Mouse (Mus musculus): ENCODE measurements around the gene Vdac2.

Vdac2 gene

DNA sequence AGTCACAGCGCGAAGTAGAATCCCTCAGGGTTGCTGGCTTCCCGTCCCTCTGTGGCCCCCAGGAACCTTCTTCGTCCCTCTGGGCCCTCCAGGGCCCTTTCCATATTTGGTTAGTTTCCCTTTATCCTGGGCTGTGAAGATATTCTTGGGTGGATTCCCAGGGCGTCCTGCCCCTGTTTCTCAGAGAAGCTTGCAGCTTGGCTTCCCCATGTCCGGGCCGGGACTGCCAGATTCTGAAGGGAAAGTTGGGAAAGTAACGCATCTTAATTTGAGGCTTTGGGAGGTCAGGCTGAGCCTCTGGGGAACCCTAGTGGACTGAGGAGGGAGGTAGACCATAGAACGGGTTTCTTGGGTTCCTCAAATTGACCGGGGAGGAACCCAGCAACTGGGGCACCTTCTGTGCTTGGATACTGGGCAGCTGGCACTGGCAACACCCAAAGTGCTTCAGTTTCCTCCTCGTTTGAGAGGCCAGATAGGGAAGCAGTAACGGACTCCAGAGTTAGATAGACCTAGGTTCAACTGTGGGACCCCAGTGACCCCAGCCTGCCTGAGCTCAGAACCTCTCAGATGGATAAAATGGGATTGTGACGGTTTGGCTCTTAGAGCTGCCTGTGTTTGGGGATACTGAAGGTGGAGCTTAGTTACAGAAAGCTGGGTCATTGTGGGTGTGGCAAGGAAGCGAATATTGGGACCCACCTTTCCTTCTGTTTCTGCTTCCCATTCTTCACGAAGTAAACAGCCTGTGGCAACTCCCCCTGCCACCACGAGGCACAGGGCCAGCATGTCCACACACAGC lies 27.2 kb downstream of the Vdac2 start:
- peak in 1 of 2 experiments; percentile 26 for DNase-seq (ENCODE audit: low spot score in 2 of 2)

DNA sequence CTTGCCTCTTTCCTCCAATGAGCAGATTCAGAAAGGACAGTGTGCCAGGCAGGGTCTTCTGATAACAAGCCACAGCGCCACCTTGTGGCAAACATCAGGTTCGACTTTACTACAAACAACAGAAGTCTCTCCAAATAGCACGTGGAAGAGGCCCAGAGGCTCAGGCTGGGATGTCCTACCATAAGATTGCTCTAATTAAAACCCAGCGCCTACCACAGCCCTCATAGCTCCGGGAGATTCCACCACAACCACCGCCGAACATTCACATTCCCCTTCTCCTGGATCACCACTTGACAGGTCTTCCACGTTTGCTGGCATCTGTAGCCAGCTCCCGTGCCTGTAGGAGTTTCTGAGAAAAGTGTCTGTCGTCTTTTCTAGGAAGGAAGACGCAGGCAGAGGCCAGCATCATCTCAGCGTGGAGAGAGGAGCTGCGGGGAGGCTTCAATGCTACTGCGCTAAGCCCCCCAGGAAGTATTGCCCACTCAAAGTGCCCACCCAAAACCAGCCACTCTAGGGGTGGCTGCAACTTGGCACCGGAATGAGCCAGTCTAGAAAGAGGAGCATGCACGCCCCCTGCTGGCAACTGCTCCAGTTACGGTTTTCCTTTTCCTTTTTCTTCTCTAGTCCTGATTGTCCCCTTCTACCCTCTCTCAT lies 28.5 kb downstream of the Vdac2 start:
- peak; percentile 70 to 87 for DNase-seq (ENCODE audit: low spot score in 2 of 2)

DNA sequence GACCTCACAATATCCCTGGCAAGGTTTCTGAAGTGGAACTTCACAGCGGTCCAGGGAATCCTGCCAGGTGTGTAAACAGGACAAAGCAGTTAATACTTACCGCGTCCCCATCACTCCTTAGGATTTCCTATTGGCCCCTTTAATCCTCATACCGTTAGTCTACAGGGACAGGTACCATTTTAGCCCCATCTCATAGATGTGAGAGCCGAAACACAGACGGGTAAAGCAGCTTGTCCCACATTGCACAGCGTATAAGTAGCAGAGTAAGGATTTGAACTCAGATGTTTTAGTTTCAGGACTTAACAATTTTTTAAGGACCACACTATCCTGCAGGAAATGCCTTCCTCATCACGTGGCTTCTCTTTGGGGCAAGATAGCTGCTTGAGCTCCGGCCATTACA lies 29.2 kb downstream of the Vdac2 start:
- no peak for DNase-seq (ENCODE audit: low spot score in 2 of 2)

DNA sequence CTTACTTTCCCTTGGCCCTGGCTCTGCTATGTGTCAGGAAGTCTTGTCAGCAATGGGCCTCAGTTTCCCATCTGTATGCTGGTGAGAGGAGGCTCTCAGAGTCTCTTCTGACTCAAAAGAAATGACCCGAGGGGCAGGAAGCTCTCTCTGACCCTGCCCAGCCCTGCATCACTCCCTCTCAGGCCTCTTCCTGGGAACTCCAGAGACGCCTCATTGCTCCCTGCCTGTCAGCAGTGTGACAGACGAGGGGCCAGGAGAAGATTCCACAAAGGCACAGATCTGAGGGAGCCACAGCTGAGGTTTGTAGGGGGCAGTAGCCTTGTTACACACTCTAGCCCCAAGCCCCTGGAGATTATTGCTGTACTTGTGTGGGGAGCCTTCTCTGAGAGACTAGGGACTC lies 30.9 kb downstream of the Vdac2 start:
- DNase-seq (ENCODE audit: low spot score in 2 of 2): no peak

DNA sequence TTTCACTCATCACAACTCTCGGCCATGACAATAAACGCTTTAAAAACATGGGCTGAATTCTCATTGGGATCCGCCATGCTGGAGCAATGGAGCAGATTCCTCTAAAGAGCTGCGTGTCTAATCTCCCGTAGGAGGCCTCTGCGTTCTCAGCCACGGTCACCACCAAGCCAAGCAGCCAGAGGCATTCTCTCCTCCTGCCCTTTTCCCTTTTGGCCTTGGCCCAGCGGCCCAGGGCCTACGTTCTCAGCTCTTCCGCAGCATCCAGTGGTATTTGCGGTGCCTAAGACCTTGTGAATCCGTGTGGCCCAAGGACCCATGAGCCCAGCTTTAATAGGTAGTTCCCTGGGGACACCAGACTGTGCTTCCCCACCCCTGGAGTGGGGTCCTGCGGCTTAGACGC lies 31.8 kb downstream of the Vdac2 start:
- DNase-seq (ENCODE audit: low spot score in 2 of 2): no peak

DNA sequence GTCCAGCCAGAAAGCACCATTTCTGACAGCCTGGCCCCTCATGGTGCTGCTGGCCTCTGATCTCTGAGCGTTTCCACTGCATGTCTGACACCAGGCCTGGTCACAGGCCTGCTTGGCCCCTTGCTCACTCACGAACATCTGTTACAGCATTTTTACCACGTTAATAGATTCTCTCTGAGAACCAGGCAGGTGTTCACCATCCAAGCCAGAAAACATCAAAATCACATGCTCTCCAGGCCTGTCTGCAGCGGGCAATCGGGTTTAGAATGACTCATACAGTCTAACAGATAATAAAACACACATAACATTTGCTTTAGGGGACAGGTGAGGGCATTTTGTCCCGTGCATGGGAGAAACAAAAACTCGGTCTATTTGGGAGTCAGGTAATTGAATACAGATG lies 41.3 kb downstream of the Vdac2 start:
- no peak for DNase-seq (ENCODE audit: low spot score in 2 of 2)

DNA sequence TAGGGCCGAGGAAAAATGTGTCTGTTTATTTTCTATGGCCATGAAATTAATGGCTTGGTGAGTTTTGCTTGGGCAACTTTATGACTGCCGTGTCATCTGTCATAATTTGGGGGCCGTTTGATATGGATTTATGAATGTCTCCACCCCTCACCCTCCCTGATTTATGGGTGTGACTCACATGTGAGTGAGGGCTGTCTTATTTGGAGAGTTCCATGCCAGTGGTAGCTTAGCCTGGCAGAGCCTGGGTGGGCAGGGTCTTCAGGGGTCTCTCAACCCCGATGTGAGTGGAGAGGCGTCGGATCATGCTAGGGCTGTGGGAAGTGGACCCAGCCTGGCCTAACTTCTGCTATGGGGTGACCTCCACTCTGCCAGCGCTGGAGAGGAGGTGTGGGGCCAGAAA lies 41.8 kb downstream of the Vdac2 start:
- no peak for DNase-seq (ENCODE audit: low spot score in 2 of 2)

DNA sequence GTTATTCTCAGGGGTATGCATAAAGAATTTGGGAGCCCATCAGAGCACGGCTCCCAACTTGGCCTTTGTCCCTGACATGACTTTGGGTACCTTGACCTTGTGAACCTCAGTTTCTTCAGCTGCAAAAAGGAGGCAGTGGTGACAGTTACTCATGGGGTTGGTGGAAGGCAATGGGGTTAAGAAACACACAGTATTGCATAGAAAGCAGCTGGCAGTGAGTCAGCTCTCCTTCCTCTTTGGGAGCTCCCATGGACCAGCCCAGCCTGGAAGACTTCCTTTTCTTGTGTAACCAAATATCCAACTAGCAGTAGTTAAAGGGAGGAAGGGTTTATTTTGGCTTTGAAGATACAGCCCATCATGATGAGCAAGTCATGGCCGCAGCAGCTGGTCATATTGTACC lies 65.4 kb downstream of the Vdac2 start:
- DNase-seq (ENCODE audit: low spot score in 2 of 2): no peak

DNA sequence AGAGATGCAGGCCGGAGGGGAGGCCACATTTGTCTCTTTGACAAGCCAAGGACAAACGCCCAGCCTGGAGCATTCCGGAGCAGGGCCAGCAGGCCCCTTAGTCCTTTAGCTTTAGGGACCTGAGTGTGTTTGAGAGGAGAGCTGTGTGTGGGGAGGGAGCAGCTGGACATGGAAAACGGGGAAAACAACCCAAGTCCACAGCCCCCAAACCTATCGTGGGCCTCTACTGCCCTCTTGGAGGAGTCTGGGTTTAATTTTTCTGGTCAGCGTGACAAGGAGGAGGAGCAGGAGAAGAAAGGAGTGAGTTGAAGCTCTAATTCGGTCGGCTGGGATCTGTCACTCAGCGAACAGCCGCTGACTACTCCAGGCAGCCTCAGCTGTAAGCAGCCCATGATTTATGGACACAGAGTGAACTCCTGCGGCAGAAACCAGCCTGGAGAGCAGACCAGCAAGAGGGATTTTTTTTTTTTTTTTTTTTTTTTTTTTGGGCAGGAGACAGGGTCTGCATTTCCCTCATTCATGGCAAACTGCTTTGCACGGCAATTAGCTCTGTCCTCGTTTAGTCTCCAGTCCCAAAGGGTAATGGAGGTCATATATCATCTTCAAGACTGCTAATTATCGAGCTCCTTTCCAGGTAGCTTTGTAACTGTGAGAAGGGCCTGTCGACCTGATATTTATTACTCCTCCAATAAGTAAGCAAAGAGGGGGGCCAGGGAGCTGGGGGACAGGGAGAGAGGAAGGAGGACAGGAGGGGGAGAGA lies 66.7 kb downstream of the Vdac2 start:
- DNase-seq (ENCODE audit: low spot score in 2 of 2): no peak

DNA sequence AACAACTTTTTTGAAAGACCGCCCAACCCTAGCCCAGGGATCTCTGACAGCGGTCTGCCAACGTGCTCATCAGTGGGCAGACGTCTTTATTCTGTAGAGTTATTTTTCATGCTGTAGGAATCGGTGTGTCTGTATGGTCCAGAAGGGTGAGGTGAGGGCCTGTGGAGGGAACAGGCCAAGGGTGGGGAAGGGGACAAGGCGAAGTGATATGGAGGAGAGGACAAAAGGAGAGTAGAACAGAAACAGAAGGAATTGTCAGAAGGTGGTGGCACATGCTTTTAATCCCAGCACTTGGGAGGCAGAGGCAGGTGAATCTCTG lies 67.3 kb downstream of the Vdac2 start:
- no peak for DNase-seq (ENCODE audit: low spot score in 2 of 2)

Data from spleen, postnatal 10 days (tissue).